Mouse (Mus musculus): Measurements from ENCODE around the gene Clic5.

DNA sequence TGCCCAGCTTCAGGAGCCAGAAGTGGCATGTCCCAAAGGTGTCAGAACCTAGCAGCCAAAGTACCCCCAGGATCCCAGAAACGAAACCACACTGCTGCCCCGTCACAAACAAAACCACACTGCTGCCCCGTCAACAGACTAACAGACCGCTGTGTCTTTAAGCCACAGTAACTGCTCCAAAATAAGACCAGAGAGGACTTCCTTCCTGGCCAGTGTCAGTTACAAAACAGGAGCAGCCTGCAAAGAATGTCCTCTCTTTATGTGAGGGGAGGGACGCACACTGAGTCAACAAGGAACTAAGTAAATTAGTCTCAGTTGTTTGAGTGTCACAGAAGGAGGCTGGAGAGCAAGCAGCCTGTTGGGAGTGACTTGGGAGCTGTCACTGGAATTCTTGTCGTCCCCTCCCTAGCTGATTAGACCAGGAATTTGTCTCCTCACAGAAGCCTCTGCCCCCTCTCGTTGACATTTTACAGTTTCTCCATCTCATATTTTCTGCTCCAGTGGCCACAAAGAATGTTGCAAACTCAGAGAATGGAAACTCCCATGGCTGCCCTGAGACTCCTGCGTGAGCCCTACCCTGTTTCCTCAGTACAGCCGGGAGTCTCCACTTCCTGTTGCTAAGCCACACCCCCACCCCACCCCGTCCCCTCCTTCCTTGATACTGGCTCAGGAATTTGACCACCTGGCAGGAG lies 50.8 kb downstream of the Clic5 start:
- TF ChIP-seq CTCF (IDR thresholded peaks at IDR 0.05; ENCODE audit: low read depth) (no peak), EP300 (IDR thresholded peaks at IDR 0.05; ENCODE audit: low read depth) (no peak)

All from liver, embryonic 14.5 days (tissue).